Mouse (Mus musculus): ENCODE results near the gene Gbf1. TPM values are rescaled to one million over a fixed set of nuclear protein-coding genes. Genes with fewer than 3 reads are reported as not detected.

Gene Gbf1
- polyA plus RNA-seq, 1 experiment from 2014 or later: 41.8 TPM

- Histone ChIP-seq H3K27ac (no peak overlapping the region), H3K9me3 (no peaks in the 10 kb centered on the region), H3K36me3 (replicated peaks) (no peaks in the 10 kb centered on the region), H3K4me1 (no peaks in the 10 kb centered on the region), H3K4me3 (no peak overlapping the region), H3K27me3 (ENCODE audit: poor library complexity, severe bottlenecking) (no peaks in the 10 kb centered on the region)
- 80% methylated on average over 4 of the region's 4 CpGs for WGBS
- no peak for DNase-seq (ENCODE audit: extremely low spot score, low spot score)
These were observed 144.6 kb downstream of the Gbf1 start for GRCm38 (mm10) chr19:46296938-46297337.

GRCm38 (mm10) chr19:46300294-46301045, 148.2 kb downstream of the Gbf1 start:
- WGBS: 40% methylated on average over 8 of the region's 8 CpGs
- DNase-seq (ENCODE audit: extremely low spot score, low spot score): no peak
- Histone ChIP-seq H3K4me3 (no peak overlapping the region), H3K9me3 (no peaks in the 10 kb centered on the region), H3K27me3 (ENCODE audit: poor library complexity, severe bottlenecking) (peaks cover 13% of the 10 kb centered on the region), H3K4me1 (peaks cover 20% of the 10 kb centered on the region), H3K36me3 (replicated peaks) (no peaks in the 10 kb centered on the region), H3K27ac (no peak overlapping the region)

- Histone ChIP-seq H3K4me3 (no peak overlapping the region), H3K27ac (no peak overlapping the region), H3K27me3 (ENCODE audit: poor library complexity, severe bottlenecking) (peaks cover 31% of the 10 kb centered on the region), H3K36me3 (replicated peaks) (no peaks in the 10 kb centered on the region), H3K9me3 (no peaks in the 10 kb centered on the region), H3K4me1 (peaks cover 33% of the 10 kb centered on the region)
- DNase-seq (ENCODE audit: extremely low spot score, low spot score): no peak
- WGBS: 90% methylated on average over 4 of the region's 4 CpGs
These were observed 150.2 kb downstream of the Gbf1 start for GRCm38 (mm10) chr19:46302551-46302950.

- 60% methylated on average over 18 of the region's 18 CpGs for WGBS
- Histone ChIP-seq H3K4me1 (peaks cover 36% of the 10 kb centered on the region), H3K4me3 (peak overlapping the region; percentile 63), H3K27me3 (ENCODE audit: poor library complexity, severe bottlenecking) (peaks cover 41% of the 10 kb centered on the region), H3K36me3 (replicated peaks) (no peaks in the 10 kb centered on the region), H3K27ac (no peak overlapping the region; the same call in 1 of the 2 replicates), H3K9me3 (no peaks in the 10 kb centered on the region)
- no peak for DNase-seq (ENCODE audit: extremely low spot score, low spot score)
These were observed 151.2 kb downstream of the Gbf1 start for GRCm38 (mm10) chr19:46303251-46304215.

- no peaks in the 10 kb centered on the region for H3K36me3 ChIP-seq (replicated peaks)
- H3K4me1 ChIP-seq: peaks cover 43% of the 10 kb centered on the region
- under 1% methylated on average over 39 of the region's 39 CpGs for WGBS
- DNase-seq (ENCODE audit: extremely low spot score, low spot score): peak; percentile 86
- H3K9me3 ChIP-seq: no peaks in the 10 kb centered on the region
- peak within 1 kb of the TSS; percentile 81 for H3K27ac ChIP-seq
- H3K4me3 ChIP-seq: peak within 1 kb of the TSS; percentile 63
- H3K27me3 ChIP-seq (ENCODE audit: poor library complexity, severe bottlenecking): peaks cover 49% of the 10 kb centered on the region
These were observed 152.0 kb downstream of the Gbf1 start, which contains the start of gene Nfkb2 for GRCm38 (mm10) chr19:46304216-46304841. Gene Nfkb2, plus strand, starts transcription at chr19:46304320.

GRCm38 (mm10) chr19:46304908-46305333, 152.6 kb downstream of the Gbf1 start:
- WGBS: under 1% methylated on average over 34 of the region's 34 CpGs
- Histone ChIP-seq H3K27ac (peak overlapping the region; percentile 81), H3K36me3 (replicated peaks) (peaks cover 3% of the 10 kb centered on the region; the same call in 1 of the 2 replicates), H3K9me3 (no peaks in the 10 kb centered on the region), H3K27me3 (ENCODE audit: poor library complexity, severe bottlenecking) (peaks cover 55% of the 10 kb centered on the region), H3K4me1 (peaks cover 43% of the 10 kb centered on the region), H3K4me3 (peak overlapping the region; percentile 63)
- DNase-seq (ENCODE audit: extremely low spot score, low spot score): no peak

- no peaks in the 10 kb centered on the region for H3K9me3 ChIP-seq
- peaks cover 62% of the 10 kb centered on the region for H3K27me3 ChIP-seq (ENCODE audit: poor library complexity, severe bottlenecking)
- peak; percentile 83 for DNase-seq (ENCODE audit: extremely low spot score, low spot score)
- H3K36me3 ChIP-seq (replicated peaks): peaks cover 10% of the 10 kb centered on the region; the same call in 1 of the 2 replicates
- H3K4me3 ChIP-seq: peak overlapping the region; percentile 63
- WGBS: under 1% methylated on average over 43 of the region's 43 CpGs
- H3K4me1 ChIP-seq: peaks cover 43% of the 10 kb centered on the region
- peak overlapping the region; percentile 81 for H3K27ac ChIP-seq
These were observed 153.3 kb downstream of the Gbf1 start for GRCm38 (mm10) chr19:46305432-46306267.

GRCm38 (mm10) chr19:46306268-46306610, 153.9 kb downstream of the Gbf1 start:
- Histone ChIP-seq H3K9me3 (no peaks in the 10 kb centered on the region), H3K4me3 (peak overlapping the region; percentile 63), H3K27me3 (ENCODE audit: poor library complexity, severe bottlenecking) (peaks cover 68% of the 10 kb centered on the region), H3K27ac (peak overlapping the region; percentile 81; the same call in 1 of the 2 replicates), H3K4me1 (peaks cover 43% of the 10 kb centered on the region), H3K36me3 (replicated peaks) (peaks cover 16% of the 10 kb centered on the region; the same call in 1 of the 2 replicates)
- no peak for DNase-seq (ENCODE audit: extremely low spot score, low spot score)
- WGBS: 54% methylated on average over 5 of the region's 5 CpGs

GRCm38 (mm10) chr19:46306751-46307289, 154.5 kb downstream of the Gbf1 start:
- no peak overlapping the region for H3K4me3 ChIP-seq
- H3K36me3 ChIP-seq (replicated peaks): peaks cover 22% of the 10 kb centered on the region; the same call in 1 of the 2 replicates
- H3K9me3 ChIP-seq: no peaks in the 10 kb centered on the region
- H3K27ac ChIP-seq: no peak overlapping the region
- H3K4me1 ChIP-seq: peaks cover 43% of the 10 kb centered on the region
- 90% methylated on average over 9 of the region's 9 CpGs for WGBS
- no peak for DNase-seq (ENCODE audit: extremely low spot score, low spot score)
- H3K27me3 ChIP-seq (ENCODE audit: poor library complexity, severe bottlenecking): peaks cover 74% of the 10 kb centered on the region

- no peak overlapping the region for H3K4me3 ChIP-seq
- 77% methylated on average over 16 of the region's 16 CpGs for WGBS
- H3K36me3 ChIP-seq (replicated peaks): peaks cover 23% of the 10 kb centered on the region; the same call in 1 of the 2 replicates
- no peak overlapping the region for H3K27ac ChIP-seq
- H3K27me3 ChIP-seq (ENCODE audit: poor library complexity, severe bottlenecking): peaks cover 78% of the 10 kb centered on the region
- no peaks in the 10 kb centered on the region for H3K9me3 ChIP-seq
- H3K4me1 ChIP-seq: peaks cover 43% of the 10 kb centered on the region
- DNase-seq (ENCODE audit: extremely low spot score, low spot score): no peak
These were observed 155.5 kb downstream of the Gbf1 start for GRCm38 (mm10) chr19:46307781-46308180.

GRCm38 (mm10) chr19:46308303-46308702, 156.0 kb downstream of the Gbf1 start:
- H3K4me3 ChIP-seq: peak overlapping the region; percentile 53
- peaks cover 43% of the 10 kb centered on the region for H3K4me1 ChIP-seq
- no peak overlapping the region for H3K27ac ChIP-seq
- DNase-seq (ENCODE audit: extremely low spot score, low spot score): no peak
- peaks cover 23% of the 10 kb centered on the region; the same call in 1 of the 2 replicates for H3K36me3 ChIP-seq (replicated peaks)
- WGBS: 48% methylated on average over 16 of the region's 16 CpGs
- H3K27me3 ChIP-seq (ENCODE audit: poor library complexity, severe bottlenecking): peaks cover 80% of the 10 kb centered on the region
- H3K9me3 ChIP-seq: no peaks in the 10 kb centered on the region
